Mouse (Mus musculus) liver, adult 2 months (tissue): ENCODE measurements around the gene Ncam1.

Experiments
- CTCF ChIP-seq: fragments of 200-500 bp; IDR thresholded peaks from 2 replicates; pipeline ENCODE4 v1.5.1; 2011; ENCODE audit warnings: low read depth, low read length, control low read depth
- POLR2A ChIP-seq: fragments of 200-500 bp; IDR thresholded peaks from 2 replicates; pipeline ENCODE4 v1.6.1; 2011; ENCODE audit warnings: low read length, control low read depth; ENCODE audit not compliant: insufficient read depth; ENCODE audit errors: extremely low read depth

GRCm38 (mm10) chr9:49472126-49472525 is 326.6 kb downstream of the Ncam1 start:
- TF ChIP-seq POLR2A (no peak), CTCF (no peak)
